Mouse (Mus musculus) layer of hippocampus, adult 9-10 months (tissue): ENCODE results near the gene Rbm12.
"Not testable (repeated sequence)": the region's sequence is repeated elsewhere in the genome, so short reads cannot be mapped to it uniquely, and the experiment has no call there.

Source experiments
- DNase-seq: peaks from one replicate; pipeline ENCODE4 v3.0.0; 2022; ENCODE audit warnings: low spot score

Gene Rbm12

DNA sequence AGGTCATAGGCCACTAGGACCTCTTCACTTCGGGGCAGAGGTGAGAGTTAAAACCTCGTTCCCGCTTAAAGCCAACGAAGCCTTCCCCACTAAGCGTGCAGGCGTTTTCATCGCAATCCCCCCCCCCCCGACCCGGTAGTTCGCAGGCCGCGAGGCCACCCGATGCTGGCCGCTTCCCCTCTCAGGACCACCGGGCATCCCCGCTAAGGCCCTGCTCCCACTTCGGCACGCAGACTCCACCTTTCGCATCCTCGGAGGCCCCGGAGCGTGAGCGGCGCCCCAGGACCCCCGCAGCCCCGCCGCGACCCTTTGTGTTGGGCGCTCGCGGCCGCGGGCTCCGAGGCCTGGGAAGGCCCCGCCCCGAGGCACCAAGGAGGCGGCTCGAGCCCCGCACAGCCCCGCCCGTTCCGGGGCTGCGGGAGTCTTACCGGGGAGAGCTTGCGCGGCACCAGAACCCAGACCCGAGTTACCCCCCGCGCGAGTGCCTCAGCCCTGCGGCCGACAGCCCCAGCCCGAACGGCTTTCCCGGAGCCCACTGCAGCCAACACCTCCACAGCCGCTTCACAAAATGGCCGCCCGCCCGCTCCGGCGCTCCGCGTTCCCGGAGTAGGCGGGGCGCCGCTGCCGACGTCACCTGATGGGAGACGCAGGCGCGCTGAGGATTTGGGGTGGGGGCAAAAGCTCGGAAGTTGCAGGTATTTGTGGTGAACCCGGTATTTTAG is at the start of gene Rbm12, which contains the start of gene Cpne1:
TSS of gene Rbm12 (minus strand) at position 621 of the 722 bp plus-strand sequence.
TSS of gene Cpne1 (minus strand) at position 608 of the 722 bp plus-strand sequence.
- DNase-seq: peak; percentile 72

DNA sequence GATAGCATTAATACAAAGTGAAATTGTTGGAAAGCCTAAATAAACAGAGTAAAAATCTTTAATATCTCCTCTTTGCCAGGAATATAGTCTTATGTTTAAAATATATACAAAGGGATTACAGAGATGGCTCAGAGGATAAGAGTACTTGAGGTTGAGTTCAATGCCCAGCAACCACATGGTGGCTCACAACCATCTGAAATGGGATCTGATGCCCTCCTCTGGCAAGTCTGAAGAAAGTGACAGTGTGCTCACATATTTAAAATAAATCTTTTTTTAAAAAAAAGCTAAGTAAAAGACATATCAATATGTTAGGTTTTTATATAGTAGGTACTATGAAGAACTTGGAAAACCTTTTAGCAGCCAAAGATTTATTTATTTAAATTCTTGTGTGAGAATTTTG is 39.8 kb upstream of the Rbm12 start:
- DNase-seq: no peak

- no peak for DNase-seq
These were observed 35.6 kb upstream of the Rbm12 start for GRCm38 (mm10) chr2:156147316-156147915.

DNA sequence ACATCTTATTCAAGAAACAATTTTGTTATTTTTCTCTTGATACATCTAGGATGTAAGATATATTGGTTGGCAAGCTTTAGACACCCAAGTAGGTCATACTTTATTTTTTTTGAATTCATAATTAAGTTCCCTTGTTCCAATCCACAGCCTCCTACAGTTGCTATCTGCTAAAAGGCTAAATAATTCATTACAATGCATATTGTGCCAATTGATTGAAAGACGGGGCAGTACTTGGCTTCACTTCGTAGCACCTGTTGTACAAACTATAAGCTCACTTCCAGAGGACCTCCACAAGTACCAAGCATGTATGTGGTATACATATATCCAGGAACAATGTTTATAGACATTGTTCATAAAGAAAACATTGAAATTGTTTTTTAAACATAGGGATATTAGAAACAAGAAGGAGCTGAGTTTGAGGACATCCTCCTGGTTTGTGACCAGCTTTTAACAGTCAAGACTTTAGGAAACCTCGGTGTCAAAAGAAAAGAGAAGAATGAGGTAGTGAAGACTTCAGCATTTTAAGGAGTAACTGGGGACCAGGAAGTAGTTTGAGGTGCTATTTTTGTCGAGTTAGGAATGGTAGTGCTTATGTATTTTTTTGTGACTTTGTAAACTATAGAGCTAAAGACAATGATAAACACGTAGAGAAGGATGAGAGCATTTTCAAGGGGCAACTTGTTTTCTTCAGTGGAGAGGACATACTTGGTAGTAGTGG is 34.7 kb upstream of the Rbm12 start:
- DNase-seq: no peak

DNA sequence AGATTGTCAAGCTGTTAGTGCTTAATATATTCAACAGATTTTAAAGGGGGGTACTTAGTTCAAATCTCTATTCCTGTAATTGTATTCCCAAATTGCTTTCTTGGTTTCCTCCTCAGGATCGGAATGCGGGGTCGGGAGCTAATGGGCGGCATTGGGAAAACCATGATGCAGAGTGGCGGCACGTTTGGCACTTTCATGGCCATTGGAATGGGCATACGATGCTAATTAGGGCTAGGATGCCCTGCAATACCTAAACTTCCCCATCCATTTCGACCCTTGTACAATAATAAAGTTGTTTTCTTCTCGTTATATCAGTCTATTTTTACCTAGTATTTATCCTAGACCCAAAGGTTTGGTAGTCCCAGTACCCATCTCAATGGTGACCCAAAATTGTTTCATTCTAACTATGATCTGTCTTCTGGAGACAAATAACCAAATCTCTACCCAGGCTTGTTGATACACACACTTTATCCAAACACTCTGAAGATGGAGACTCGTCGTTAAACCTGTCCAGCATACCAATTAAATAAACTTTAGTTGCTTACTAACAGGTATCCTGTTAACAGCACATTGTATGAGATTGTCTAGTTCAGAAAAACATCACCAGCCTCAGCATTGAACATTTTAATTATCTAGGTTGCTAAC is 33.8 kb upstream of the Rbm12 start:
- no peak for DNase-seq

DNA sequence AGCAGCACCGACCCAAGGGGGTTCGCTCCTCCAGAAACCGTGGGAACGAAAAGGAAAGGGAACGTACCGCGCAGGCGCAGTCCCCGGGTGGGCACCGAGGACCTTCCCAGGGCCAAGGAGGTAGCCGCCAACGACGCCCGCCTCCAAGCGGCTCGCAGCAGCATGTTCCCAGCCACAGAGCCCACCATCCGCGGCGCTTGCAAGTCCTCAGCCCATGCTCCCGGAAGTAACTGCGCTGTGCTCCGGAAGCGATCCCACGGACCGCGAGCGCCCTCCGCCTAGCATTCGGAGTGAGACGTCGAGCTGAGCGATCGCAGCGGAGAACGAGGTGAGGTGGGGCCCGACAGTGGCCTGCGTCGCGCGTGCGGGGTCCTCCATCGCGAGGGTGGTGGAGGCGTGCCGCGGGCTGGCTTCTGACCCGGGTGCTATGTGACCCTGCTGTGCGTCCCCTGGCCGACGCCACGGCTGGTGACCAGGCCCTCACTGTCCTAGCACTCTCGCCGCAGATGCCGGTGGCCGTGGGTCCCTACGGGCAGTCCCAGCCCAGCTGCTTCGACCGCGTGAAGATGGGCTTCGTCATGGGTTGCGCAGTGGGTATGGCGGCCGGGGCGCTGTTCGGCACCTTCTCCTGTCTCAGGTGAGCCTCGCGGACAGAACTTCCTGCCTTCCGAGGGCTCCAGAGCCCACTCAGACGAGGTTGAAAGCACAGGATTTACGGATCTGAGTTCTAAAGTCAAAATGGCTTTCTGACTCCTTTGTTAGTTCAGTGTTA is 32.4 kb upstream of the Rbm12 start, which contains the start of the genes Romo1 and Nfs1:
TSS of gene Romo1 (plus strand) at position 87 of the 772 bp plus-strand sequence.
TSS of gene Nfs1 (minus strand) at position 234 of the 772 bp plus-strand sequence.
- DNase-seq: peak; percentile 77

DNA sequence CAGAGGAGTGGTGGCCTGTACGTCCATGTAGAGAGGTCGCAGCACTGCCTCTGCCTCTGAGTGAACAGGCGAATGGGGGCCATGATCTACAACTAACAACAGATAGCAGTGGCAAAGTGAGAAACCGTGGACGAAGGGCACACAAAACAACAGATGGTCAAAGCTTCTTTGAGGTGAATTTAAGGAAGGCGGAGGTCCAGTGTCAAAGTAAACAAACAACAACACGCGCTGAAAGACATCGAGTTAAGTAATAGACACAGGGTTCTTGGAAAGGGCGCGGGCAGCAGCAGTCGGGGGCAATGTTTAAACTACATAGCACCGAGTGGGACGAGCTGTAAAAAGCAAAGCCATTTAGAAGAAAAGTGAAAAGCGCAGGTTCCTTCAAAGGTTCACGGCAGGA is 31.6 kb upstream of the Rbm12 start:
- DNase-seq: no peak

DNA sequence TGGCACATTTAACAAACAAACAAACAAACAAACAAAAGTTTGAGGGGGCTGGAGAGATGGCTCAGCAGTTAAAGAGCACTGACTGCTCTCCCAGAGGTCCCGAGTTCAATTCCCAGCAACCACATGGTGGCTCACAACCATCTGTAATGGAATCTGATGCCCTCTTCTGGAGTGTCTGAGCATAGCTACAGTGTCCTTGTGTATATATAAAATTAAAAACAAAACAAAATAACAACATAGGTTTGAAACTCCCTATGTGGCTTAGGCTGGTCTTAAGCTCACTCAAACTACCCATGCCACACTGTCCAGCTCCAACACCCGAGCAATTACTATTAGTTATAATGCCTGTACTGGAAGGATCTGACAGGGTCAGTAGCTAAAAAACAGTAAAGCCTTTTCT is 31.0 kb upstream of the Rbm12 start:
- DNase-seq: no peak

DNA sequence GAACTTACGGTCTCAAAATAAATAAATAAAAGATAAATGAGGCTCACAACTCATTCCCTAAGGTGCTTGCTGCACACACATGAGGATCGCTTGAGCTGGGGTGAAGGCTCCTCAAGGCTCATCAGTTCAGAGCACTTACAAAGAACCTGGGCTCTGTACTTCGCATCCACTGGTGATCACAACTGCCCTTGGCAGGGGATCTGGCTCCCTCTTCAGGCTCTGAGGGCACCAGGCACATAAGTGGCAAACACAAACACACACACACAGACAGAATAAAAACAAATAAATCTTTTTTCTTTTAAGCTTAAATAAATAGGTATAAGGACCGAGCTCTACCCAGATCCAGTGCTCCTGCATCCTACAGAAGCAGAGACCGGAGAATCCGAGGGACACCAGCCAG is 23.9 kb upstream of the Rbm12 start:
- DNase-seq: no peak

- no peak for DNase-seq
These were observed 22.4 kb upstream of the Rbm12 start for GRCm38 (mm10) chr2:156134161-156134560.

GRCm38 (mm10) chr2:156126992-156127391 is 15.2 kb upstream of the Rbm12 start, which contains the start of gene Gm28036:
Gene Gm28036 (minus strand): TSS chr2:156127092.
- no peak for DNase-seq

DNA sequence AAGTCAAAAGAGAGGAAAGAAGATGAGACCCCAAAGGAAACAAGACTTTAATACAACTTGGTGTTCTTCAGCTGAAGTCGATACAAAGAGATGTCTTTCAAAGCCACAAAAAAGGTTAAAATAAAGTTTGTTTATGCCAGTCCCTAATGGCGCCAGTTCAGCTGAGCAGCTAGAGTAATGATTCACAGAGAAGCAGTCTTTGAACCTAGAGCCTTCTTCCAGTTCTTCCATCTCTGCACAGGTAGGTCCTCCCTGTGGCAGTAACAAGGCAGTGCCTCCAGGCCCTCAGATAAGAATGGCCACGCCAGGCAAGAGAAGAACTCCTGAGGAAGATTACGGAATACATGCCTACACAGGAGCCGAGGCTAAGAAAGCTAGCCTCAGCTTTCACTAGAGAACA is 12.0 kb upstream of the Rbm12 start:
- no peak for DNase-seq

DNA sequence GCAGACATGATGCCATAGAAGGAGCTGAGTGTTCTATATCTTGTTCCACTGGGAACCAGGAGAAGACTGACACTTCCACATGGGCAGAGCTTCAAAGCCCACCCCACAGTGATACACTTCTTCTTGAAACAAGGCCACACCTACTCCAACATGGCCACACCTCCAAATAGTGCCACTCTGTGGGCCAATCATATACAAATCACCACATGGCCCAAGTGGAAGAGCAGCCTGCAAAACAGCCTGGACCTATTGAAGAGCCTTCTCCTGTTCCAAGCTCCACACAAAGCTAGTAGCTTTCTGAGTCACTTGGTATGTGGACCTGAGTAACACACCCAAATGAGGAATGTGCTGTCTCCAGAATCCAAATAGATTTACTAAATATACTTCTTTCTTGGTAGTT is 7.8 kb upstream of the Rbm12 start:
- no peak for DNase-seq

DNA sequence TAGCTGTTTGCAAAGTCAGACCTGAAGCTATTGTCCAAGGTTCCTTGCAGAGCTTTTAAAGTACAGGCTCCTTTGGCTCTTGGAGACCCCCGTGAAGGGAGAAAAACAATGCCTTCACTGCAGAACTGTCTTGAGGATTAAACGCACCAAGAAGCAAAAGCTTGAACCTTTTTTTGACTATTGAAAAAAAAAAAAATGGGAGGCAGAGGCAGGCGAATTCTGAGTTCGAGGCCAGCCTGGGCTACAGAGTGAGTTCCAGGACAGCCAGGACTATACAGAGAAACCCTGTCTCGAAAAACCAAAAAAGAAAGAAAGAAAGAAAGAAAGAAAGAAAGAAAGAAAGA is 274 bp upstream of the Rbm12 start:
- not testable (repeated sequence) for DNase-seq

DNA sequence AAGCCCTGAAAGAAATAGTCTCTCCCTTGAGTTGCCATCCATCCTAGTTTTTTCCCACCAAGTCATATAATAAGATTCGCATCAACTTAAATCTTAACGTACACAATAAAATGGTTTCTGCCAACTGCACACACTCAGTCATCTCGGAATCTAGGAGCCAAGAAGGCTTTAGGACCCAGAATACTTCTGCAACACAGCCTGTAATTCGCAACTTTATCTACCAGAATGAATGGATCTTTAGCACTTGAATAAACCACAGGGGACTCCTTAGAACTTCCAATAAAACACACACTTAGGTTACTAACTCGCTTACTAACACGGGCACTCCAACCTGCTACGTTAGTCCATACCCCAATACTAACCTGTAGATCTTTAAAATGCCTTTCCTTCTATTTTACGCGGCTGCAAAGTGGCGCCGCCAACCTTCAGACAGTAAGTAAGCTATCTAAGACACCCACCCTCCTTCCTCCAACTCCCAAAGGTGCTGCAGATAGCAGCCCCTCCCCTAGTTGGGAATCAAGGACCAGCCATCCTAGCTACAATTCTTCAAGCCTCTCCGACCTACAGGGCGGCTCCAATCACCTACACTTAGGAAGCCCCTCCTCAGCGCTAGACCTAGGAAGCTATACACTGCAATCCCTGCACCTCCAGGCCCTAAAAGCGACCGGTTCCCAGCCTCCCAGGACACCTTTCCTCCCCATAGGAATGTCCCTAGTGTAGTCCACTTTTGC is 986 bp downstream of the Rbm12 start:
- DNase-seq: no peak

DNA sequence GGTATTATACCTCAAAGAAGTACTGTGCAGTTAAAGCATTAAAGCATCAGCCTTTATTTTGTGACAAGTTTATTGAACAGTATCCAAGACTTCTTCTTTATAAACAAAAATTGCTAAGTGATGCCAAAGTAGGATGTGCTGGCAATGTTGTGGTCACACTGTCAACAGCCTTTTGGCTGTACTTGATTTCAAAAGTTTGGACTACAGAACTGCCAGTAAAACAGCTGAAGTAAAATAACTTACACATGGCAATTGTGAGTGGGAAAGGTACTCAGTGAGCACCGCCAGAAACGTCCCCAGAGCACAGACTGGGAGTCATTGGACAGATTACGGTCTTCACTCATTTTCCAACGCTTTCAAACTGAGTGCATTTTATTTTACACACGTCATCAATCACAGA is 19.9 kb downstream of the Rbm12 start:
- DNase-seq: no peak

GRCm38 (mm10) chr2:156089799-156090198 is 22.0 kb downstream of the Rbm12 start:
- no peak for DNase-seq

DNA sequence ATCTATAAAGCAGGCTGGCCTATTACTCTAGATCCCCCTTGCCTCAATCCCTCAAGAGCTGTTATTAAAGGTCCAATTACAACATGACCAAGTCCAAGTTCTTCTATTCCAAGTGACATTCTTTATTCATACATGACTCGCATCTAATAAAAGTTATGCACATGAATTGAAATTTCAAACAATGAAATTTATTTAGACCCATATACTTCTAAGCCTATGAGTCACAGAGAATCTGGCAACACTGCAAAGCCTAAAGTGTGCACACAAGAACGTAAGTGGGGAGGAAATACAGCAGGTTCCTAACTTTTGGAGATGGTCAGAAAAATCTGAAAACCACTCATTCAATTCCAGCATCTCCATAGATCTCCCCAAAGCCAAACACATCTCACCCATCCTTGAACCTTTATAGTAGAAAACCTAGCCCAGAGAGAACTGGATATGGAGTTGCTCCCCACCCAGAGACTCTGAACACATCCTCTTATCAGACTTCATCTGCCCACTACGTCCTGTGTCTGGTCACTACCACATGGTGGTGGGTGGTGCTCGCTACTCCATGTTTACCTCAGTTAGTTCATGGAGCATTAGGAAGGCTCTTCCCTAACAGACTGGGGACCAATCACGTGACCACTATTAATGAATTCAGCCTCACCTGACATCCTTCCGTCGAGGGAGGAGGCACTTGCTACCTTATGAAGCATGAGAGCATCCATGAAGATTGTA is 24.2 kb downstream of the Rbm12 start:
- no peak for DNase-seq

DNA sequence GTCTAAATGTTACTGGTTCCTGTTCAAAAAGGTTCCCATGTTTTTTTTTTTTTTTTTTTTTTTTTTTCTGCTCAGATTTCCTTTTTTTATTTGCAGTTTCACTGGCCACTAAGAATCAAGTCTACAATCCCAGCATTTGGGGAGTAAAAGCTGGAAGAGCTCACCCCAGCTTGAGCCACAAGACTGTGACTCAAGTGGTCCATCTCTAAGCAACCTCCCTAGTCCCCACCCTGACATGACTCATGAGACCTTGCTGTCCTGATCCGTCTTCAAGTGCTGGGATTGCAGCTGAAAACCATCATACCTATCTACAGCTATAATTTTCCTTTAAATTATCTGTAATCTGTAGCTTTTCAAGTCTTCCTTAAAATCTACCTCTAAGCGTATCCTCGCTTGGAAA is 27.2 kb downstream of the Rbm12 start:
- no peak for DNase-seq

GRCm38 (mm10) chr2:156080391-156080790 is 31.4 kb downstream of the Rbm12 start:
- DNase-seq: no peak
